Mouse (Mus musculus): Measurements from ENCODE around the gene Lrba. TPM values are rescaled to one million over a fixed set of nuclear protein-coding genes. Genes with fewer than 3 reads are reported as not detected.

The Lrba gene
- total and polyA plus RNA-seq, 3 experiments = 12.3 to 22.6 (median 13.8) TPM

DNA sequence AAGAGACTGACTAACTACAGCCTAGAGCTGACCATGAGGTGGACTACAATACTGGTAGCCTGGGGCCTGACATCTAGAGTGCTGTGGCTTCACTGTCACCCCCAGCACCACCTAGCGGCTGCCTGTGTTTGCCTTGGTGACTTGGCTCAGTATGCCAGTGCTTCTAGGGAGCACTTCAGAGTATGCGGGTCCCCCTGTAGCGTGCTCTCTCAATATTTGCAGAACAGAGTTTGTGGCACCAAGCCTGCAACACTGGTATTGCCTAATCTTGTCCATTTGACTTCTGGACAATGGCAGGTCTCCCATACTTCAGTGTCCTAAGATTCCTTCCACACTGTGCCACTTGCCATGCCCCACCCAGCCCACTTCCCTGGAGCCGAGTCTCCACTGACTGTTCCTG lies 555.2 kb downstream of the Lrba start:
- H3K27me3 ChIP-seq (replicated peaks) = no peaks in the 10 kb centered on the region
- in situ Hi-C loops (cut with MboI; ENCODE audit: low pct_ligation_motif_present, low pct_unique_long_range_greater_than_20kb, low sequenced_read_pairs) = loop anchor here (10.0 kb wide), 2 partner anchors 195 to 515 kb away; no protein-coding TSS in a partner anchor
- H3K4me2 ChIP-seq (ENCODE audit: insufficient read depth, low read depth, poor library complexity, severe bottlenecking) = no peak overlapping the region
- no peak for DNase-seq (ENCODE audit: extremely low read depth)
- peaks cover 8 to 11% of the 10 kb centered on the region in 2 experiments for H3K4me1 ChIP-seq (ENCODE audit: control insufficient read depth in 1 of 2, insufficient read depth in 2 of 2)
- no peaks in the 10 kb centered on the region for H3K79me2 ChIP-seq (replicated peaks; ENCODE audit: control insufficient read depth, extremely low read depth, insufficient read depth, poor library complexity, severe bottlenecking)
- H3K9ac ChIP-seq (ENCODE audit: insufficient read depth, low read depth) = no peak overlapping the region
- no peaks in the 10 kb centered on the region for H3K9me3 ChIP-seq (replicated peaks; ENCODE audit: low read length)
- dilution Hi-C loops (cut with MboI; ENCODE audit: extremely low pct_ligation_motif_present, extremely low pct_unique_long_range_greater_than_20kb, low sequenced_read_pairs) = no loop called here
- TF ChIP-seq CTCF (conservative IDR thresholded peaks at IDR 0.05 in 1 of 2, IDR thresholded peaks at IDR 0.05 in 1 of 2; ENCODE audit: low read depth in 2 of 2, low read length in 2 of 2) (peak; percentile 20 to 47; a peak in 2 of 4 replicates), SIN3A (IDR thresholded peaks at IDR 0.05; ENCODE audit: low read length) (no peak), SMC3 (IDR thresholded peaks at IDR 0.05; ENCODE audit: low read depth, low read length) (peak; percentile 37), ZC3H11A (IDR thresholded peaks at IDR 0.05; ENCODE audit: low read depth, low read length) (no peak), RAD21 (IDR thresholded peaks at IDR 0.05; ENCODE audit: low read depth, low read length) (peak; percentile 18)
- no peak overlapping the region for H3K4me3 ChIP-seq (replicated peaks in 1 of 3; ENCODE audit: low read depth in 2 of 3, low read length in 2 of 3, poor library complexity in 1 of 3)
- no peak overlapping the region for H3K27ac ChIP-seq (ENCODE audit: insufficient read depth, low read depth)
- peaks cover 0 to 35% of the 10 kb centered on the region in 2 experiments for H3K36me3 ChIP-seq (replicated peaks in 1 of 2; ENCODE audit: control insufficient read depth in 1 of 2, insufficient read depth in 1 of 2, low read length in 1 of 2)

DNA sequence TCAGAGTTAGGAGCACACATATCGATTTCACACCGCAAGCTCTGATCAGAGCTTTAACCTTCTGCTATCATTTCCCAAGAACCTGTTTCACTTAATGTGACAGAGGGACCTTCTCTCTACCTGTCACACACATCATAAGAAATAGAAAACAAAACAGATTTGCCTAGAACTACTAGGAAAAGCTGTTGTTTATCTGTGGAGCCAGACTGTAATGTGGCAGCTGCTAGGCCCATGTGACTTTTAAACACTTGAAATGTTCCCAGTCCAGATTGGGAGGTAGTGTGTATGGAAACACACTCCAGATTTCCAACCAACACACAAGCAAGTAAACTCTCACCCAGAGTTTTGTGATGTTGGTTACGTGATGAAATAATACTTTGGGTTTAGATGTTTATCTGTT lies 559.6 kb downstream of the Lrba start:
- H3K79me2 ChIP-seq (replicated peaks; ENCODE audit: control insufficient read depth, extremely low read depth, insufficient read depth, poor library complexity, severe bottlenecking) = no peaks in the 10 kb centered on the region
- no peak overlapping the region for H3K4me2 ChIP-seq (ENCODE audit: insufficient read depth, low read depth, poor library complexity, severe bottlenecking)
- dilution Hi-C loops (cut with MboI; ENCODE audit: extremely low pct_ligation_motif_present, extremely low pct_unique_long_range_greater_than_20kb, low sequenced_read_pairs) = no loop called here
- no peak overlapping the region for H3K9ac ChIP-seq (ENCODE audit: insufficient read depth, low read depth)
- TF ChIP-seq HCFC1 (IDR thresholded peaks at IDR 0.05; ENCODE audit: low read depth, low read length) (no peak), ELF1 (IDR thresholded peaks at IDR 0.05; ENCODE audit: low read depth, low read length) (no peak), JUND (conservative IDR thresholded peaks at IDR 0.05; ENCODE audit: low read depth, low read length) (no peak), CHD1 (IDR thresholded peaks at IDR 0.05; ENCODE audit: low read depth, low read length) (no peak), EP300 (IDR thresholded peaks at IDR 0.05; ENCODE audit: low read length) (no peak), MYC (IDR thresholded peaks at IDR 0.05; ENCODE audit: low read depth, low read length) (no peak), MAFK (IDR thresholded peaks at IDR 0.05; ENCODE audit: insufficient replicate concordance, low read length) (no peak), JUN (IDR thresholded peaks at IDR 0.05; ENCODE audit: insufficient read depth, low read depth, low read length) (no peak), SIN3A (IDR thresholded peaks at IDR 0.05; ENCODE audit: low read length) (no peak), ZKSCAN1 (IDR thresholded peaks at IDR 0.05; ENCODE audit: borderline replicate concordance, low read depth, low read length) (no peak), TCF12 (IDR thresholded peaks at IDR 0.05; ENCODE audit: low read depth, low read length) (no peak), ETS1 (conservative IDR thresholded peaks at IDR 0.05; ENCODE audit: low read depth, low read length) (no peak), MXI1 (IDR thresholded peaks at IDR 0.05; ENCODE audit: low read depth, low read length) (no peak), NELFE (IDR thresholded peaks at IDR 0.05; ENCODE audit: low read depth, low read length) (no peak), KAT2A (IDR thresholded peaks at IDR 0.05; ENCODE audit: insufficient replicate concordance, low read length) (no peak), ZMIZ1 (IDR thresholded peaks at IDR 0.05; ENCODE audit: low read depth, low read length) (no peak)
- H3K36me3 ChIP-seq (replicated peaks in 1 of 2; ENCODE audit: control insufficient read depth in 1 of 2, insufficient read depth in 1 of 2, low read length in 1 of 2) = peaks cover 0 to 36% of the 10 kb centered on the region in 2 experiments
- no peak for DNase-seq (ENCODE audit: extremely low read depth)
- in situ Hi-C loops (cut with MboI; ENCODE audit: low pct_ligation_motif_present, low pct_unique_long_range_greater_than_20kb, low sequenced_read_pairs) = loop anchor here (10.0 kb wide), 1 partner anchor 191 kb away; no protein-coding TSS in a partner anchor
- H3K27me3 ChIP-seq (replicated peaks) = no peaks in the 10 kb centered on the region
- 0 out of 4 replicates have a peak, but pooled peaks cover 0 to 2% of the 10 kb centered on the region in 2 experiments for H3K4me1 ChIP-seq (ENCODE audit: control insufficient read depth in 1 of 2, insufficient read depth in 2 of 2)
- H3K27ac ChIP-seq (ENCODE audit: insufficient read depth, low read depth) = no peak overlapping the region
- H3K4me3 ChIP-seq (replicated peaks in 1 of 3; ENCODE audit: low read depth in 2 of 3, low read length in 2 of 3, poor library complexity in 1 of 3) = no peak overlapping the region
- H3K9me3 ChIP-seq (replicated peaks; ENCODE audit: low read length) = no peaks in the 10 kb centered on the region

Measured in CH12.LX (cell line).